Mouse (Mus musculus): Measurements from ENCODE around the gene Jsrp1. TPM values are rescaled to one million over a fixed set of nuclear protein-coding genes. Genes with fewer than 3 reads are reported as not detected.

Jsrp1 gene
- polyA plus RNA-seq, 1 experiment from 2014 or later: 0.45 TPM

GRCm38 (mm10) chr10:80774981-80775380 lies 38.3 kb downstream of the Jsrp1 start:
- no peak for ATAC-seq (ENCODE audit: insufficient number of reproducible peaks, insufficient read depth, low FRiP score, low read depth)
- H3K4me1 ChIP-seq (ENCODE audit: control insufficient read depth, insufficient read depth, low read length): peaks cover 9% of the 10 kb centered on the region
- no peak overlapping the region for H3K27ac ChIP-seq (ENCODE audit: low read length)
- 91% methylated on average over 4 of the region's 4 CpGs for whole genome bisulfite sequencing
- no peaks in the 10 kb centered on the region for H3K27me3 ChIP-seq (ENCODE audit: control insufficient read depth, insufficient read depth, low read length)
- no peak overlapping the region for H3K9ac ChIP-seq (replicated peaks; ENCODE audit: low read depth, low read length)
- H3K4me2 ChIP-seq (replicated peaks; ENCODE audit: low read depth, low read length): no peak overlapping the region
- H3K9me3 ChIP-seq (ENCODE audit: control insufficient read depth, low read depth, low read length): no peaks in the 10 kb centered on the region
- peaks cover 88% of the 10 kb centered on the region for H3K36me3 ChIP-seq (ENCODE audit: control insufficient read depth, insufficient read depth, low read length)
- H3K4me3 ChIP-seq (ENCODE audit: low read depth, low read length): no peak overlapping the region

- Histone ChIP-seq H3K4me1 (ENCODE audit: control insufficient read depth, insufficient read depth, low read length) (peaks cover 9% of the 10 kb centered on the region), H3K27me3 (ENCODE audit: control insufficient read depth, insufficient read depth, low read length) (no peaks in the 10 kb centered on the region), H3K4me2 (replicated peaks; ENCODE audit: low read depth, low read length) (no peak overlapping the region), H3K9ac (replicated peaks; ENCODE audit: low read depth, low read length) (no peak overlapping the region), H3K4me3 (ENCODE audit: low read depth, low read length) (no peak overlapping the region), H3K27ac (ENCODE audit: low read length) (peak overlapping the region; percentile 80; the same call in 1 of the 2 replicates), H3K9me3 (ENCODE audit: control insufficient read depth, low read depth, low read length) (no peaks in the 10 kb centered on the region), H3K36me3 (ENCODE audit: control insufficient read depth, insufficient read depth, low read length) (peaks cover 88% of the 10 kb centered on the region)
- peak; percentile 86; the same call in 1 of the 2 replicates for ATAC-seq (ENCODE audit: insufficient number of reproducible peaks, insufficient read depth, low FRiP score, low read depth)
- WGBS: 53% methylated on average over 2 of the region's 2 CpGs
Observed at GRCm38 (mm10) chr10:80774549-80774948, 38.7 kb downstream of the Jsrp1 start.

GRCm38 (mm10) chr10:80773816-80774215 lies 39.5 kb downstream of the Jsrp1 start:
- peak overlapping the region; percentile 80; the same call in 1 of the 2 replicates for H3K27ac ChIP-seq (ENCODE audit: low read length)
- no peaks in the 10 kb centered on the region for H3K9me3 ChIP-seq (ENCODE audit: control insufficient read depth, low read depth, low read length)
- WGBS: 82% methylated on average over 5 of the region's 5 CpGs
- no peaks in the 10 kb centered on the region for H3K27me3 ChIP-seq (ENCODE audit: control insufficient read depth, insufficient read depth, low read length)
- H3K4me3 ChIP-seq (ENCODE audit: low read depth, low read length): no peak overlapping the region
- no peak for ATAC-seq (ENCODE audit: insufficient number of reproducible peaks, insufficient read depth, low FRiP score, low read depth)
- H3K4me1 ChIP-seq (ENCODE audit: control insufficient read depth, insufficient read depth, low read length): peaks cover 9% of the 10 kb centered on the region
- H3K4me2 ChIP-seq (replicated peaks; ENCODE audit: low read depth, low read length): no peak overlapping the region
- H3K36me3 ChIP-seq (ENCODE audit: control insufficient read depth, insufficient read depth, low read length): peaks cover 87% of the 10 kb centered on the region
- H3K9ac ChIP-seq (replicated peaks; ENCODE audit: low read depth, low read length): no peak overlapping the region

GRCm38 (mm10) chr10:80768365-80768764 lies 44.9 kb downstream of the Jsrp1 start:
- no peaks in the 10 kb centered on the region for H3K27me3 ChIP-seq (ENCODE audit: control insufficient read depth, insufficient read depth, low read length)
- ATAC-seq (ENCODE audit: insufficient number of reproducible peaks, insufficient read depth, low FRiP score, low read depth): no peak
- H3K4me2 ChIP-seq (replicated peaks; ENCODE audit: low read depth, low read length): no peak overlapping the region
- peaks cover 80% of the 10 kb centered on the region for H3K36me3 ChIP-seq (ENCODE audit: control insufficient read depth, insufficient read depth, low read length)
- 89% methylated on average over 6 of the region's 6 CpGs for WGBS
- H3K4me1 ChIP-seq (ENCODE audit: control insufficient read depth, insufficient read depth, low read length): no peaks in the 10 kb centered on the region
- no peak overlapping the region for H3K27ac ChIP-seq (ENCODE audit: low read length)
- no peak overlapping the region for H3K9ac ChIP-seq (replicated peaks; ENCODE audit: low read depth, low read length)
- H3K4me3 ChIP-seq (ENCODE audit: low read depth, low read length): no peak overlapping the region
- H3K9me3 ChIP-seq (ENCODE audit: control insufficient read depth, low read depth, low read length): no peaks in the 10 kb centered on the region

GRCm38 (mm10) chr10:80766161-80766815 lies 47.0 kb downstream of the Jsrp1 start:
- H3K9ac ChIP-seq (replicated peaks; ENCODE audit: low read depth, low read length): no peak overlapping the region
- peaks cover 60% of the 10 kb centered on the region for H3K36me3 ChIP-seq (ENCODE audit: control insufficient read depth, insufficient read depth, low read length)
- WGBS: 54% methylated on average over 10 of the region's 10 CpGs
- H3K27me3 ChIP-seq (ENCODE audit: control insufficient read depth, insufficient read depth, low read length): no peaks in the 10 kb centered on the region
- H3K27ac ChIP-seq (ENCODE audit: low read length): no peak overlapping the region; the same call in 1 of the 2 replicates
- H3K4me1 ChIP-seq (ENCODE audit: control insufficient read depth, insufficient read depth, low read length): no peaks in the 10 kb centered on the region
- H3K4me3 ChIP-seq (ENCODE audit: low read depth, low read length): no peak overlapping the region
- H3K4me2 ChIP-seq (replicated peaks; ENCODE audit: low read depth, low read length): no peak overlapping the region
- no peaks in the 10 kb centered on the region for H3K9me3 ChIP-seq (ENCODE audit: control insufficient read depth, low read depth, low read length)
- peak; percentile 69 for ATAC-seq (ENCODE audit: insufficient number of reproducible peaks, insufficient read depth, low FRiP score, low read depth)

- no peaks in the 10 kb centered on the region for H3K9me3 ChIP-seq (ENCODE audit: control insufficient read depth, low read depth, low read length)
- 74% methylated on average over 2 of the region's 2 CpGs for WGBS
- ATAC-seq (ENCODE audit: insufficient number of reproducible peaks, insufficient read depth, low FRiP score, low read depth): no peak
Observed at GRCm38 (mm10) chr10:80765746-80766145, 47.6 kb downstream of the Jsrp1 start.

GRCm38 (mm10) chr10:80763502-80763901 lies 49.8 kb downstream of the Jsrp1 start:
- Histone ChIP-seq H3K4me1 (ENCODE audit: control insufficient read depth, insufficient read depth, low read length) (0 out of 2 replicates have a peak, but pooled peaks cover 5% of the 10 kb centered on the region), H3K27ac (ENCODE audit: low read length) (no peak overlapping the region), H3K36me3 (ENCODE audit: control insufficient read depth, insufficient read depth, low read length) (peaks cover 36% of the 10 kb centered on the region), H3K9me3 (ENCODE audit: control insufficient read depth, low read depth, low read length) (no peaks in the 10 kb centered on the region), H3K9ac (replicated peaks; ENCODE audit: low read depth, low read length) (no peak overlapping the region), H3K27me3 (ENCODE audit: control insufficient read depth, insufficient read depth, low read length) (no peaks in the 10 kb centered on the region), H3K4me2 (replicated peaks; ENCODE audit: low read depth, low read length) (no peak overlapping the region), H3K4me3 (ENCODE audit: low read depth, low read length) (no peak overlapping the region)
- WGBS: 95% methylated on average over 2 of the region's 2 CpGs
- ATAC-seq (ENCODE audit: insufficient number of reproducible peaks, insufficient read depth, low FRiP score, low read depth): no peak

More at GRCm38 (mm10) chr10:80765746-80766145, 47.6 kb downstream of the Jsrp1 start:
- Histone ChIP-seq H3K4me2 (replicated peaks; ENCODE audit: low read depth, low read length) (no peak overlapping the region), H3K4me3 (ENCODE audit: low read depth, low read length) (no peak overlapping the region), H3K4me1 (ENCODE audit: control insufficient read depth, insufficient read depth, low read length) (0 out of 2 replicates have a peak, but pooled peaks cover 3% of the 10 kb centered on the region), H3K27ac (ENCODE audit: low read length) (no peak overlapping the region), H3K9ac (replicated peaks; ENCODE audit: low read depth, low read length) (no peak overlapping the region), H3K36me3 (ENCODE audit: control insufficient read depth, insufficient read depth, low read length) (peaks cover 54% of the 10 kb centered on the region), H3K27me3 (ENCODE audit: control insufficient read depth, insufficient read depth, low read length) (no peaks in the 10 kb centered on the region)

- 68% methylated on average over 3 of the region's 3 CpGs for WGBS
- Histone ChIP-seq H3K36me3 (ENCODE audit: control insufficient read depth, insufficient read depth, low read length) (peaks cover 22% of the 10 kb centered on the region), H3K27ac (ENCODE audit: low read length) (no peak overlapping the region), H3K4me2 (replicated peaks; ENCODE audit: low read depth, low read length) (no peak overlapping the region), H3K9ac (replicated peaks; ENCODE audit: low read depth, low read length) (no peak overlapping the region), H3K27me3 (ENCODE audit: control insufficient read depth, insufficient read depth, low read length) (no peaks in the 10 kb centered on the region), H3K9me3 (ENCODE audit: control insufficient read depth, low read depth, low read length) (no peaks in the 10 kb centered on the region), H3K4me1 (ENCODE audit: control insufficient read depth, insufficient read depth, low read length) (peaks cover 14% of the 10 kb centered on the region), H3K4me3 (ENCODE audit: low read depth, low read length) (no peak overlapping the region)
- no peak for ATAC-seq (ENCODE audit: insufficient number of reproducible peaks, insufficient read depth, low FRiP score, low read depth)
Observed at GRCm38 (mm10) chr10:80761821-80762220, 51.5 kb downstream of the Jsrp1 start.
